Mouse (Mus musculus) limb, embryonic 15.5 days (tissue): ENCODE measurements around the gene Os9. TPM values are rescaled to one million over a fixed set of nuclear protein-coding genes. Genes with fewer than 3 reads are reported as not detected.
"Not testable (repeated sequence)": the region's sequence is repeated elsewhere in the genome, so short reads cannot be mapped to it uniquely, and the experiment has no call there.

Source experiments
- ATAC-seq: fragments of 200-750 bp; cut with Nextera tagmentation; 2 replicates; pipeline ENCODE4 v1.8.0; 2017; ENCODE audit warnings: low read depth, moderate TSS enrichment; ENCODE audit not compliant: insufficient number of reproducible peaks, low FRiP score, low TSS enrichment
- H3K27ac ChIP-seq: fragments of 300-500 bp; sonication (generic); 2 replicates; pipeline ENCODE4 v1.5.1; 2015; ENCODE audit warnings: moderate library complexity, mild to moderate bottlenecking, inconsistent platforms
- H3K27me3 ChIP-seq: fragments of 300-500 bp; sonication (generic); 2 replicates; pipeline ENCODE4 v1.6.1; 2015; ENCODE audit warnings: inconsistent platforms
- H3K36me3 ChIP-seq: fragments of 300-500 bp; sonication (generic); 2 replicates; pipeline ENCODE4 v1.6.1; 2015; ENCODE audit warnings: inconsistent platforms
- H3K4me1 ChIP-seq: fragments of 300-500 bp; sonication (generic); 2 replicates; pipeline ENCODE4 v1.6.1; 2015; ENCODE audit warnings: inconsistent platforms
- H3K4me2 ChIP-seq: fragments of 300-500 bp; sonication (generic); 2 replicates; pipeline ENCODE4 v1.6.1; 2015; ENCODE audit warnings: mild to moderate bottlenecking, inconsistent platforms
- H3K4me3 ChIP-seq: fragments of 300-500 bp; sonication (generic); 2 replicates; pipeline ENCODE4 v1.5.1; 2015; ENCODE audit warnings: mild to moderate bottlenecking, inconsistent platforms
- H3K9ac ChIP-seq: fragments of 300-500 bp; sonication (generic); 2 replicates; pipeline ENCODE4 v1.6.1; 2015; ENCODE audit warnings: inconsistent platforms
- H3K9me3 ChIP-seq: fragments of 300-500 bp; sonication (generic); 2 replicates; pipeline ENCODE4 v1.6.1; 2016; ENCODE audit warnings: inconsistent platforms
- WGBS: fragments of 180-500 bp; shearing (Covaris S2); methylation state at CpG from one replicate; pipeline ENCODE4 v1.1.7; 2015; 5-methylcytosine and 5-hydroxymethylcytosine counted together
- polyA plus RNA-seq: library from polyadenylated mRNA; unstranded; fragments of >200 nt; fragmentation: Nextera tagmentation; extraction: Ambion mirVana; gene quantifications from 2 replicates; pipeline ENCODE4 v1.2.1, GENCODE M21; 2015

Os9 gene
- polyA plus RNA-seq, 1 experiment from 2014 or later = 103 TPM

DNA sequence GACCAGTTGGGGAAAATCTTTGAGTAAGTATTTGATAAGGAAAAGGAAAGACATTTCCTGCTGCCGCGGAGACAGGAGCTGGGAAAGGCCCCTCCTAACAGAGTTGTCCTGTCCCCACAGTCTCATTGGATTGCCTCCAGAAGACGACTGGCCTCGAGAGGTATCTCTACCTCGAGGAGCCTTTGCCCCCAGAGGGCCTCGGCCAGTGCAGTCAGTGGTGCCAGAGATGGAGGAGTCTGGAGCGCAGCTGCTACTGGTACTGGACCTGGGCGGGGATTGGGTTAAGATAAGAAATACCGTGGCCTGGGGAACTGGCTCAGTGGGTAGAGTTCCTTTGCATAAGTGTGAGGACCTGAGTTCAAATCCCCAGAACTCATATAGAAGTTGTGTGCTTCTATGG is 55.0 kb downstream of the Os9 start:
- Histone ChIP-seq H3K4me3 (no peak overlapping the region), H3K27ac (no peak overlapping the region), H3K36me3 (peaks cover 40% of the 10 kb centered on the region), H3K27me3 (peaks cover 4% of the 10 kb centered on the region; the same call in 1 of the 2 replicates), H3K9me3 (no peaks in the 10 kb centered on the region), H3K4me1 (peaks cover 36% of the 10 kb centered on the region), H3K4me2 (no peak overlapping the region), H3K9ac (no peak overlapping the region)
- ATAC-seq = no peak
- WGBS = 86% methylated on average over 9 of the region's 9 CpGs

- Histone ChIP-seq H3K4me1 (peaks cover 38% of the 10 kb centered on the region), H3K36me3 (peaks cover 40% of the 10 kb centered on the region), H3K27me3 (peaks cover 13% of the 10 kb centered on the region), H3K4me2 (peak overlapping the region; percentile 76), H3K27ac (peak overlapping the region; percentile 88), H3K9ac (peak overlapping the region; percentile 80), H3K9me3 (no peaks in the 10 kb centered on the region), H3K4me3 (peak overlapping the region; percentile 82)
- 10% methylated on average over 37 of the region's 37 CpGs for WGBS
- ATAC-seq = no peak
Measured at GRCm38 (mm10) chr10:127063913-127064870, 56.7 kb downstream of the Os9 start.

GRCm38 (mm10) chr10:127063239-127063872 is 57.6 kb downstream of the Os9 start, which contains the start of gene Cdk4:
Gene Cdk4 (plus strand): TSS chr10:127063534.
- H3K9ac ChIP-seq = peak within 1 kb of the TSS; percentile 80
- H3K27me3 ChIP-seq = peaks cover 13% of the 10 kb centered on the region
- peaks cover 38% of the 10 kb centered on the region for H3K36me3 ChIP-seq
- peak; percentile 93 for ATAC-seq
- peak within 1 kb of the TSS; percentile 76 for H3K4me2 ChIP-seq
- peaks cover 38% of the 10 kb centered on the region for H3K4me1 ChIP-seq
- under 1% methylated on average over 46 of the region's 46 CpGs for WGBS
- H3K4me3 ChIP-seq = peak within 1 kb of the TSS; percentile 82
- H3K27ac ChIP-seq = peak within 1 kb of the TSS; percentile 88
- no peaks in the 10 kb centered on the region for H3K9me3 ChIP-seq

DNA sequence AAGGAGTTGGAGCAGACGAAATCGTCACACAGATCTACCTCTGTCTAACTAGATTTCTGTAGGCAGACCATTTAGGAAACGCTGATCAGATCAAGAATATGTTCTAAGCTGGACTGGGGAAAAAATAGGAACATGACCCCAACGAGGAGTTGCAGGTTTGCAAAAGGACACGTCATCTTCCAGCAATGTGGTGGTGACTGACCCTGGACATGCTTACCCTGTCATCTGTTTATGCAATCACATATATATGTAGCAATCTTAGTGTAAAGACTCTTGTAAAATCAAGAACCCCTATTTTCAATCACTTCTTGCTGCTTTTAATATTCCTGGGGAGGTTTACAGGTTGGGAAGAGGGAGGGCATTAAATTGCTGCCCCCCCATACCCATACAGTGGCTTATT is 58.4 kb downstream of the Os9 start:
- Histone ChIP-seq H3K4me2 (no peak overlapping the region), H3K4me1 (peaks cover 37% of the 10 kb centered on the region), H3K27ac (no peak overlapping the region), H3K9ac (no peak overlapping the region), H3K36me3 (peaks cover 31% of the 10 kb centered on the region), H3K27me3 (peaks cover 13% of the 10 kb centered on the region), H3K4me3 (no peak overlapping the region), H3K9me3 (no peaks in the 10 kb centered on the region)
- WGBS = 70% methylated on average over 5 of the region's 5 CpGs
- no peak for ATAC-seq

DNA sequence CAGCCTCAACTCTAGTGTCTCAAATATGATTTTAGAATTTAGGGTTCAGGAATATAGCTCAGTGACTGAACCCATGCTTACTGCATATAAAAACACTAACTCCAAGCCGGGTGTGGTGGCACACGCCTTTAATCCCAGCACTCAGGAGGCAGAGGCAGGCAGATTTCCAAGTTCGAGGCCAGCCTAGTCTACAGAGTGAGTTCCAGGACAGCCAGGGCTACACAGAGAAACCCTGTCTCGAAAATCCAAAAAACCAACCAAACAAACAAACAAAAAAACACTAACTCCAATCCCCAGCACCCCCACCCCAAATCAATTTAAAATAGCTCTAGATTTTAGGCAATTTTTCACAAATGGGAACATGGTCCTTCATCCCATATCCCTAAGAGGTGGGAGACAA is 58.8 kb downstream of the Os9 start:
- H3K4me2 ChIP-seq, ATAC-seq, H3K9ac ChIP-seq, H3K4me3 ChIP-seq, H3K9me3 ChIP-seq, H3K27ac ChIP-seq: not testable (repeated sequence)
- Histone ChIP-seq H3K27me3 (peaks cover 16% of the 10 kb centered on the region), H3K4me1 (peaks cover 37% of the 10 kb centered on the region), H3K36me3 (peaks cover 31% of the 10 kb centered on the region)
- WGBS = 81% methylated on average over 4 of the region's 4 CpGs

DNA sequence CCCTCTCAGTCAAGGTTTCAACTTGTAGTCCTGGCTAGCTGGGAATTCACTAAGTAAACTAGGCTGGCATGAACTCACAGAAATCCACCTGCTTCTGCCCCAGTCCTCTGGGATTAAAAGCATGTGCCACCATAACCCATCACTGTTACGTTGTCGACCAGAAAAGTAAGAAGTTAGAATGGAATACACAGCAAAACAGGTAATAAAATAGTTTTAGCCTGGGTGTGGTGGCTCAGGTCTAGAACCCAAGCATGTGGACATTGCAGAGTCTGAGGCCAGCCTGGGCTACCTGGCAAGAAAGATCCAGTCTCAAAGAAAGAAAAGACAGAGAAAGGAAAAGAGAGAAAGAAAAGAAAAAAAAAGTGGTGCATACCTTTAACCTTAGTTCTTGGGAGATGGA is 59.4 kb downstream of the Os9 start:
- Histone ChIP-seq H3K9me3 (no peaks in the 10 kb centered on the region), H3K4me3 (no peak overlapping the region), H3K4me1 (peaks cover 37% of the 10 kb centered on the region), H3K27ac (no peak overlapping the region), H3K27me3 (peaks cover 16% of the 10 kb centered on the region), H3K36me3 (peaks cover 30% of the 10 kb centered on the region), H3K4me2 (no peak overlapping the region), H3K9ac (no peak overlapping the region)
- ATAC-seq = no peak
- WGBS = 65% methylated on average over 2 of the region's 2 CpGs

DNA sequence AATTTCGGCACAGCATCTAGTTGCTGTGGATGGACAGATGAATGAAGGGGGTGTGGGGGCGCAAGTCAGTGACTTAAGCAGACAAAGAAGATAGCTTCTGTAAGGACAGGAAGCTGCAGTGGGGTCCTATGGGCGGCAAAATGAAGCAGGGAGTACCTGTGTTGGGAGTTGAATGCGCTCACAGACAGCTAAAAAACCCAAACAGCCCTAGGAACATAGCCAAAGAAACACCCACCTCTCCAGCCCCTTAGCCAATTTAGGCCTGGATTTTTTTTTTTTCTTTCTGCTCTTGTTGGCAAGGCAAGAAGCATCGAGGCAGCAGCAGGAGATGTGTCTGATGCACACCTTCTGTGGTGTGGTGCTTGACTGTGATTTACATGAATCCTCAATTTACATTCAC is 59.8 kb downstream of the Os9 start:
- WGBS = 46% methylated on average over 5 of the region's 5 CpGs
- Histone ChIP-seq H3K36me3 (peaks cover 30% of the 10 kb centered on the region), H3K4me3 (no peak overlapping the region), H3K9ac (no peak overlapping the region), H3K27me3 (peaks cover 16% of the 10 kb centered on the region), H3K4me1 (peaks cover 36% of the 10 kb centered on the region), H3K9me3 (no peaks in the 10 kb centered on the region), H3K27ac (no peak overlapping the region), H3K4me2 (no peak overlapping the region)
- no peak for ATAC-seq

- H3K27ac ChIP-seq = peak within 1 kb of the TSS; percentile 67
- H3K9me3 ChIP-seq = no peaks in the 10 kb centered on the region
- peaks cover 29% of the 10 kb centered on the region for H3K36me3 ChIP-seq
- peaks cover 33% of the 10 kb centered on the region for H3K4me1 ChIP-seq
- under 1% methylated on average over 54 of the region's 72 CpGs for WGBS
- H3K4me3 ChIP-seq = peak within 1 kb of the TSS; percentile 87
- ATAC-seq = no peak
- H3K4me2 ChIP-seq = peak within 1 kb of the TSS; percentile 95
- H3K9ac ChIP-seq = peak within 1 kb of the TSS; percentile 80
- H3K27me3 ChIP-seq = peaks cover 16% of the 10 kb centered on the region
Measured at GRCm38 (mm10) chr10:127059968-127060916, 60.7 kb downstream of the Os9 start, which contains the start of gene March9. Gene March9 (minus strand): TSS chr10:127060184.

- no peaks in the 10 kb centered on the region for H3K9me3 ChIP-seq
- 0% methylated on average over 31 of the region's 92 CpGs for WGBS
- no peak for ATAC-seq
- peak overlapping the region; percentile 87 for H3K4me3 ChIP-seq
- H3K36me3 ChIP-seq = peaks cover 27% of the 10 kb centered on the region
- H3K4me2 ChIP-seq = peak overlapping the region; percentile 95
- H3K27me3 ChIP-seq = peaks cover 16% of the 10 kb centered on the region
- peak overlapping the region; percentile 80 for H3K9ac ChIP-seq
- peak overlapping the region; percentile 67 for H3K27ac ChIP-seq
- peaks cover 24% of the 10 kb centered on the region for H3K4me1 ChIP-seq
Measured at GRCm38 (mm10) chr10:127059174-127059967, 61.6 kb downstream of the Os9 start.

GRCm38 (mm10) chr10:127058708-127059107 is 62.2 kb downstream of the Os9 start:
- Histone ChIP-seq H3K4me1 (peaks cover 23% of the 10 kb centered on the region), H3K27ac (no peak overlapping the region), H3K4me3 (peak overlapping the region; percentile 87), H3K9ac (peak overlapping the region; percentile 80; the same call in 1 of the 2 replicates), H3K36me3 (peaks cover 32% of the 10 kb centered on the region), H3K9me3 (no peaks in the 10 kb centered on the region), H3K4me2 (peak overlapping the region; percentile 95), H3K27me3 (peaks cover 16% of the 10 kb centered on the region)
- no peak for ATAC-seq
- WGBS = 8% methylated on average over 8 of the region's 8 CpGs
